Mouse (Mus musculus): ENCODE results near the gene Ccnjl. TPM values are rescaled to one million over a fixed set of nuclear protein-coding genes. Genes with fewer than 3 reads are reported as not detected.

The Ccnjl gene
- polyA plus RNA-seq, 1 experiment from 2014 or later = 21.1 TPM

DNA sequence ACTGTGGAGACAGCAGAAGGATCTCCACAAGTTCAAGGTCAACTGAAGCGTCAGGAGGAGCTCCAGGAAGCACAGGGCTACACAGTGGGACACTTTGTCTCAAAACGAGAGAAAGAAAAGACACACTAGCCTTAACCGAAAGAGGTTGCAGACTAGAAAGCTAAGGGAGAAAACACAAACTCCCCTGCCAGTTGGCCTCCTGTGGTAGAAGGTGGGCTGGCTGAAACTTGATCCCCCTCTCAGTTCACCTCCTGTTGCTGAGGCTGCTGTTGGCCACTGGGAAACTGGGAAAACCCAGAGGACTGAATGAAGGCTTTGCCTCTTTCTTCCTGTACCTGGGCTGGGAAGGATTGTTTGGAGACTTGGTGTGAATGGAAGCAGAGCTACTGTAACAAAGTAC, 1.5 kb downstream of the Ccnjl start:
- H3K9ac ChIP-seq (ENCODE audit: low read length) = peak overlapping the region; percentile 90
- WGBS = 17% methylated on average over 3 of the region's 3 CpGs

GRCm38 (mm10) chr11:43531619-43532018, 3.0 kb downstream of the Ccnjl start:
- WGBS = 68% methylated on average over 5 of the region's 5 CpGs
- Histone ChIP-seq H3K27ac (replicated peaks in 1 of 2; ENCODE audit: control insufficient read depth in 1 of 2, insufficient read depth in 1 of 2, low read depth in 2 of 2, low read length in 2 of 2) (peak overlapping the region; percentile 16 to 26; a peak in 1 of 4 replicates), H3K9me3 (ENCODE audit: control insufficient read depth, low read length) (no peaks in the 10 kb centered on the region), H3K27me3 (ENCODE audit: control insufficient read depth, insufficient read depth, low read length) (no peaks in the 10 kb centered on the region), H3K4me1 (ENCODE audit: control insufficient read depth in 2 of 2, insufficient read depth in 2 of 2, low read length in 2 of 2) (peaks cover 10 to 45% of the 10 kb centered on the region in 2 experiments), H3K4me2 (ENCODE audit: low read length) (peak overlapping the region; percentile 85; the same call in 1 of the 2 replicates), H3K36me3 (ENCODE audit: control insufficient read depth, insufficient read depth, low read length) (peaks cover 60% of the 10 kb centered on the region), H3K4me3 (ENCODE audit: control insufficient read depth in 1 of 2, insufficient read depth in 1 of 2, low read depth in 1 of 2, low read length in 2 of 2) (no peak overlapping the region), H3K9ac (ENCODE audit: low read length) (peak overlapping the region; percentile 90)
- no peak for ATAC-seq (ENCODE audit: insufficient number of reproducible peaks, insufficient read depth, low FRiP score, low read depth)

More for the DNA sequence above, 1.5 kb downstream of the Ccnjl start:
- H3K4me2 ChIP-seq (ENCODE audit: low read length) = peak overlapping the region; percentile 85
- ATAC-seq (ENCODE audit: insufficient number of reproducible peaks, insufficient read depth, low FRiP score, low read depth) = no peak
- peak overlapping the region; percentile 20 to 69 for H3K4me3 ChIP-seq (ENCODE audit: control insufficient read depth in 1 of 2, insufficient read depth in 1 of 2, low read depth in 1 of 2, low read length in 2 of 2)
- peak overlapping the region; percentile 58 to 62 for H3K27ac ChIP-seq (replicated peaks in 1 of 2; ENCODE audit: control insufficient read depth in 1 of 2, insufficient read depth in 1 of 2, low read depth in 2 of 2, low read length in 2 of 2)
- H3K9me3 ChIP-seq (ENCODE audit: control insufficient read depth, low read length) = no peaks in the 10 kb centered on the region
- H3K27me3 ChIP-seq (ENCODE audit: control insufficient read depth, insufficient read depth, low read length) = no peaks in the 10 kb centered on the region
- H3K36me3 ChIP-seq (ENCODE audit: control insufficient read depth, insufficient read depth, low read length) = peaks cover 44% of the 10 kb centered on the region
- H3K4me1 ChIP-seq (ENCODE audit: control insufficient read depth in 2 of 2, insufficient read depth in 2 of 2, low read length in 2 of 2) = peaks cover 9 to 35% of the 10 kb centered on the region in 2 experiments

GRCm38 (mm10) chr11:43537074-43537473, 8.5 kb downstream of the Ccnjl start:
- Histone ChIP-seq H3K36me3 (ENCODE audit: control insufficient read depth, insufficient read depth, low read length) (peaks cover 73% of the 10 kb centered on the region), H3K4me1 (ENCODE audit: control insufficient read depth in 2 of 2, insufficient read depth in 2 of 2, low read length in 2 of 2) (peaks cover 4 to 39% of the 10 kb centered on the region in 2 experiments), H3K9me3 (ENCODE audit: control insufficient read depth, low read length) (no peaks in the 10 kb centered on the region), H3K4me3 (ENCODE audit: control insufficient read depth in 1 of 2, insufficient read depth in 1 of 2, low read depth in 1 of 2, low read length in 2 of 2) (no peak overlapping the region), H3K27ac (replicated peaks in 1 of 2; ENCODE audit: control insufficient read depth in 1 of 2, insufficient read depth in 1 of 2, low read depth in 2 of 2, low read length in 2 of 2) (no peak overlapping the region), H3K9ac (ENCODE audit: low read length) (no peak overlapping the region), H3K4me2 (ENCODE audit: low read length) (no peak overlapping the region), H3K27me3 (ENCODE audit: control insufficient read depth, insufficient read depth, low read length) (no peaks in the 10 kb centered on the region)
- no peak for ATAC-seq (ENCODE audit: insufficient number of reproducible peaks, insufficient read depth, low FRiP score, low read depth)
- 81% methylated on average over 6 of the region's 6 CpGs for WGBS

GRCm38 (mm10) chr11:43539863-43540262, 11.3 kb downstream of the Ccnjl start:
- peaks cover 53% of the 10 kb centered on the region for H3K36me3 ChIP-seq (ENCODE audit: control insufficient read depth, insufficient read depth, low read length)
- ATAC-seq (ENCODE audit: insufficient number of reproducible peaks, insufficient read depth, low FRiP score, low read depth) = no peak
- H3K27me3 ChIP-seq (ENCODE audit: control insufficient read depth, insufficient read depth, low read length) = no peaks in the 10 kb centered on the region
- peaks cover 18 to 47% of the 10 kb centered on the region in 2 experiments for H3K4me1 ChIP-seq (ENCODE audit: control insufficient read depth in 2 of 2, insufficient read depth in 2 of 2, low read length in 2 of 2)
- peak overlapping the region; percentile 22; the same call in 1 of the 2 replicates for H3K9ac ChIP-seq (ENCODE audit: low read length)
- H3K4me2 ChIP-seq (ENCODE audit: low read length) = peak overlapping the region; percentile 9; the same call in 1 of the 2 replicates
- H3K27ac ChIP-seq (replicated peaks in 1 of 2; ENCODE audit: control insufficient read depth in 1 of 2, insufficient read depth in 1 of 2, low read depth in 2 of 2, low read length in 2 of 2) = peak overlapping the region in 1 of 2 experiments; percentile 25; a peak in 1 of 4 replicates
- no peak overlapping the region for H3K4me3 ChIP-seq (ENCODE audit: control insufficient read depth in 1 of 2, insufficient read depth in 1 of 2, low read depth in 1 of 2, low read length in 2 of 2)
- no peaks in the 10 kb centered on the region for H3K9me3 ChIP-seq (ENCODE audit: control insufficient read depth, low read length)
- WGBS = 11% methylated on average over 6 of the region's 6 CpGs

- H3K9ac ChIP-seq (ENCODE audit: low read length) = no peak overlapping the region
- no peak for ATAC-seq (ENCODE audit: insufficient number of reproducible peaks, insufficient read depth, low FRiP score, low read depth)
- WGBS = 56% methylated on average over 15 of the region's 15 CpGs
- peaks cover 17% of the 10 kb centered on the region for H3K36me3 ChIP-seq (ENCODE audit: control insufficient read depth, insufficient read depth, low read length)
- no peaks in the 10 kb centered on the region for H3K27me3 ChIP-seq (ENCODE audit: control insufficient read depth, insufficient read depth, low read length)
- peaks cover 38 to 63% of the 10 kb centered on the region in 2 experiments for H3K4me1 ChIP-seq (ENCODE audit: control insufficient read depth in 2 of 2, insufficient read depth in 2 of 2, low read length in 2 of 2)
- no peak overlapping the region for H3K27ac ChIP-seq (replicated peaks in 1 of 2; ENCODE audit: control insufficient read depth in 1 of 2, insufficient read depth in 1 of 2, low read depth in 2 of 2, low read length in 2 of 2)
- H3K4me2 ChIP-seq (ENCODE audit: low read length) = no peak overlapping the region
- H3K4me3 ChIP-seq (ENCODE audit: control insufficient read depth in 1 of 2, insufficient read depth in 1 of 2, low read depth in 1 of 2, low read length in 2 of 2) = no peak overlapping the region
- H3K9me3 ChIP-seq (ENCODE audit: control insufficient read depth, low read length) = no peaks in the 10 kb centered on the region
These were observed 15.3 kb downstream of the Ccnjl start for GRCm38 (mm10) chr11:43543711-43544466.

- H3K36me3 ChIP-seq (ENCODE audit: control insufficient read depth, insufficient read depth, low read length) = 0 out of 2 replicates have a peak, but pooled peaks cover 13% of the 10 kb centered on the region
- H3K4me1 ChIP-seq (ENCODE audit: control insufficient read depth in 2 of 2, insufficient read depth in 2 of 2, low read length in 2 of 2) = peaks cover 46 to 63% of the 10 kb centered on the region in 2 experiments
- no peaks in the 10 kb centered on the region for H3K27me3 ChIP-seq (ENCODE audit: control insufficient read depth, insufficient read depth, low read length)
- no peak for ATAC-seq (ENCODE audit: insufficient number of reproducible peaks, insufficient read depth, low FRiP score, low read depth)
- no peak overlapping the region for H3K4me3 ChIP-seq (ENCODE audit: control insufficient read depth in 1 of 2, insufficient read depth in 1 of 2, low read depth in 1 of 2, low read length in 2 of 2)
- H3K9me3 ChIP-seq (ENCODE audit: control insufficient read depth, low read length) = no peaks in the 10 kb centered on the region
- no peak overlapping the region for H3K4me2 ChIP-seq (ENCODE audit: low read length)
- H3K27ac ChIP-seq (replicated peaks in 1 of 2; ENCODE audit: control insufficient read depth in 1 of 2, insufficient read depth in 1 of 2, low read depth in 2 of 2, low read length in 2 of 2) = no peak overlapping the region
- no peak overlapping the region for H3K9ac ChIP-seq (ENCODE audit: low read length)
- 51% methylated on average over 7 of the region's 7 CpGs for WGBS
These were observed 16.2 kb downstream of the Ccnjl start for GRCm38 (mm10) chr11:43544819-43545218.

GRCm38 (mm10) chr11:43545873-43546475, 17.4 kb downstream of the Ccnjl start:
- Histone ChIP-seq H3K27me3 (ENCODE audit: control insufficient read depth, insufficient read depth, low read length) (no peaks in the 10 kb centered on the region), H3K4me1 (ENCODE audit: control insufficient read depth in 2 of 2, insufficient read depth in 2 of 2, low read length in 2 of 2) (peaks cover 51 to 70% of the 10 kb centered on the region in 2 experiments), H3K27ac (replicated peaks in 1 of 2; ENCODE audit: control insufficient read depth in 1 of 2, insufficient read depth in 1 of 2, low read depth in 2 of 2, low read length in 2 of 2) (0 out of 4 replicates have a peak overlapping the region, but pooled peaks of 1 of the 2 experiments have one; percentile 17), H3K4me2 (ENCODE audit: low read length) (no peak overlapping the region), H3K9me3 (ENCODE audit: control insufficient read depth, low read length) (no peaks in the 10 kb centered on the region), H3K36me3 (ENCODE audit: control insufficient read depth, insufficient read depth, low read length) (0 out of 2 replicates have a peak, but pooled peaks cover 8% of the 10 kb centered on the region), H3K4me3 (ENCODE audit: control insufficient read depth in 1 of 2, insufficient read depth in 1 of 2, low read depth in 1 of 2, low read length in 2 of 2) (no peak overlapping the region), H3K9ac (ENCODE audit: low read length) (no peak overlapping the region)
- ATAC-seq (ENCODE audit: insufficient number of reproducible peaks, insufficient read depth, low FRiP score, low read depth) = no peak
- 35% methylated on average over 16 of the region's 16 CpGs for WGBS

Measured in heart, embryonic 14.5 days (tissue).